Mouse (Mus musculus) thymus, postnatal 25 days (tissue): Measurements from ENCODE around the gene Eddm3b.

Experiments used
- DNase-seq: peaks from one replicate; pipeline ENCODE4 v3.0.0; 2022

The Eddm3b gene

DNA sequence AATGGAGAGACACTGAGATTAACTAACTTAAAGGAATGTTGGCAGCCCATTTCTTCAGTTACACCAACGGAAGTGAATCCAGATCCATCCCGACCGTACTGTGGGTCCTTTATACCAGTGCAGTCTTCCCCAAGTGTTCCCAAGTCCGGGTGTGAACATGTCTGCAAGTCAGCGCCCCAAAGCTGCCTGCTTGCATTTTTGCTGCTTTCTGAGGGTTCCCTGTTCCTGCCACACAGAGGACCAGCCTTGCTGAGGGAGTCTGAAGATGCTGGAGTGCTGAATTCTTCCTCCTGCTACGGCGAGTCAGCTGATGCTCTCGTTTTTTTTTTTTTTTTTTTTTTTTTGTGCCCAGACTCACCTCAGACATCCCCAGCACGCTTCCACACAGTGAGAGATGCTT lies 19.3 kb upstream of the Eddm3b start:
- DNase-seq, result no peak

DNA sequence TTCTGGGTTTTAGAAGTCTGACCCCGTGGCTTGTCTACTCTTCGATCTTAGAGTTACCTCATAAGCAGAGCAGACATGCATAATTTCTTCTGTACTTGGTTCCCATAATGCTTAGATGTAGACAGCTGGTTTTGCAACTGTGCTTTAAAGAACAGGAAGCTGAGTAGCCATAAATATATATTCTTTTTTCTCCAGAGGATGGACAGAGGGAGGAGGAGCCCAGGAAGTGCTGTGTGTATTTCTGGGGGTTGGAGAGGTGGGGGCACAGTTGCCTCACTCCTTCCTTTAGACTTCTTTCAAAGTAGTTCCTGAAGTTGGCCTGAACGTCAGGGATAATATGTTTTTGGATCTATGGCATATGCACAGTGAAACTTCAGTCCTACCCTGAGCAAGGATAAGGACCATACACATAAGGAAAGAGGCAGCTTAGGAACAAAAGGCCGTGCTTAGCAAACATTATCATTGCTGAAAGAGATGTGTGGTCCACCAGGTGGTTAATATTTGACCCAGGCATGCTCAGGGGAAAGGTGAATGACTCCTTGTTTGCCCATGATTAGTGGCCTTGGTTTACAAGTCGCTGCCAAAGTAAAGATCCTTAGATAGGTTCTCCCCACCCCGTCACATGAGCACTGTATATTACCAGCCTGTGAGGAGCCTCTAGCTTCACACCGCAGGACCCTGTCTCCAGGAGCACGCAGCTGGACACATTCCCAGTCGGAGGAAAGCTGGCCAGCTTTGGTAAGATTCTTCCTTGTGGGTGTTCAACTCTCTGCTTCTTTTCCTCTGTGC lies 18.3 kb upstream of the Eddm3b start:
- no peak for DNase-seq

DNA sequence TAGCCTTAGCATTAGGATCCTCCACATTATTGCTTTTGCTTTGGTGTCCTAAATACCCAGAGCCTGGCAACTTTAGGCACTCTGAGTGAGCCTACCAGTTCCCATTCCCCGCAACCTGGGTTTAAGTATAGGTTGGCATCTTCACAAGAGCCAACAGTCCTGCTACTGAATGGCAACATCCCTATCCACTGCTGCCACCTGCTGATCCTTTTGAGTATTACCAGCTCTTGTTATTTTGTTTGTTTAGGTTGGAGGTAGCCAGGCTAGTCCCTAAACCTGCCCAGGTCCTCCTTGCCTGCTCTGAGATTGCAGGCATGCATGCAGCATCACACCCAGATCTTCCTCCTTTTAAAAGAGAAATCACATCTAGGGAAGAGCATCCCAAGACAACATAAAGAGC lies 15.9 kb upstream of the Eddm3b start:
- DNase-seq, result peak; percentile 73

DNA sequence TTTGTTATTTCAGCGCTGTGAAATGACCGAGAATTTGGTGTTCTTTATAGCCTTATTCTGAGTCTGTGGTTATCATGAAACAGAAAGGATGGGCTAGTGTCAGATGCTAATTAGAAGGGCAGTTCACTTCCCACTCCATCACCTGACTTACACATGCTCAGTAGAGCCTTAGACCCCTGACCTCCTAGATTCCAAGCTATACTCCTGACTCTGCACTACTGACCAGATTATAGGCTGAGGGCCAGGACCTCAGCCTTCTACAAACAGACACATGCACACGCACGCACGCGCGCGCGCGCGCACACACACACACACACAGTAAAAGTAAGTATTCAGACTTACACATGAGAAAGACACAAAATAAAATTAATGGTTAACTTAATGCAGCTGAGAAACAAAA lies 15.3 kb upstream of the Eddm3b start:
- no peak for DNase-seq

DNA sequence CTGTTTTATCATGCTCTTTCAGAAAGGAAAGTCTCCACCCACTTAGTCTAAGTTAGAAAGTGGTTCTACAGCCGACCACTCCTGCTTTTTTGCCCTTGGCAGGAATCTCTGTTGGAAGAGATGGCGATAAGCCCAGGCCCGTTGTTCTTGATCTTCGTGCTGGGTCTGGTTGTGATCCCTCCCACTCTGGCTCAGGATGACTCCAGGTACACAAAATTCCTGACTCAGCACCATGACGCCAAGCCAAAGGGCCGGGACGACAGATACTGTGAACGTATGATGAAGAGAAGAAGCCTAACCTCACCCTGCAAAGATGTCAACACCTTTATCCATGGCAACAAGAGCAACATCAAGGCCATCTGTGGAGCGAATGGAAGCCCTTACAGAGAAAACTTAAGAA lies 12.9 kb upstream of the Eddm3b start:
- DNase-seq, result no peak

DNA sequence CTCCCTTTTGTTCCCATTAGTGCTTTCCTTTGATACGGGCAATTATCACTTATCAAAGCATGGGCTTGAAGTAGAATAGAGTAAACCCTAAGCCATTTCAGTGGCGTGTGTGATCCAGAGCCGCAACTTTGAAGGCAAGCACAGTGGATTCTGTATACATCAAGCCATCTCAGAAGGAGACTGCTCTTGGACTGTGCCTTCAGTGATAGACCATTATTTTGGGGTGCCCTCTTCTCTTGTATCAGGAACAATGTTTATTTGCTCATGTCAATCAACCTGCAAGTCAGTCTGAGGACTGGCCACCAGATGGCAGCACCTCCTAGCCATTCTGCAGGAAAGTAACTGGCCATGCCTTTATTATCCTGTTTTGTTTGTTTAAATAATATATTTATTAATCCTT lies 11.0 kb upstream of the Eddm3b start:
- peak; percentile 55 for DNase-seq

DNA sequence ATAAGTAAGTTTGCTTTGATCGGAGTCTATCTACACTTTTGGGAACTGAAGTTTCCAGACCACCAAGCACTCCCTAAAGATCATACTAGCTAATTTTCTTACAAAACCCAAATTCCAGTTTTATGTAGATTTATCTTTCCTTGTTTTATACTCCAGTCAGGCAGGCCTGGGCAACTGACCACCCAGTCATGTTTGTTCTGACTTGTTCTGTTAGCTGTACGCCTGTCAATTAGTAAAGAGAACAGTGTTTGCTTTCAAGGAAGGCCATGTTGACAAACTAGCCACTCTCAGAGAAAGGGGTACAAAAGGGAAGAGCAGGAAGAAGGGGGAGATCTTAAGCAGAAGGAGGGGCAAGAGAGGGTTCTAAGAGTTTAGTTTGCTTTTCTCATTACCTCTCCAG lies 9.9 kb upstream of the Eddm3b start:
- no peak for DNase-seq

DNA sequence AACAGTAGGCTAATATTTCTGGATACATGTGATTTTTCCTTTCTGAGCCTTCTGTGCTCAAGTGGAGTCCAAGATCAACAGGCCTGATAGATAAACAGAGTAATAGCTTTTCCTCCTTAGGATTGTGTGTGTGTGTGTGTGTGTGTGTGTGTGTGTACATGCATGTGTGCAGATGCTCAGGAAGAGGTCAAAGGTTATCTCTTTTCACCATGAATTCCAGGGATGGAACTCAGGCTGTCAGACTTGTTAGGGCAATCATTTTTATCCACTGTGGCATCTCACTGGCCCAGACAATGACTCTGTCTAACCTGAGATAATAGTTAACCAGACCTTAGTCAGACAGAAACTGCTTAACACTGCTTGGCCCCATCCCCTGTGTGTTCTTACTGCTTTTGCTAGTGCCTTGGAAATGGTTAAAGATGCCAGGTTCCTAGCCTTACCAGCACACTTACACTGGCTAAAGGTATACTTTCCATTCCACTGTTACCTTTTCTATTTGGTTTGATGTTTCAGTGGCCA lies 7.7 kb upstream of the Eddm3b start:
- DNase-seq, result no peak

DNA sequence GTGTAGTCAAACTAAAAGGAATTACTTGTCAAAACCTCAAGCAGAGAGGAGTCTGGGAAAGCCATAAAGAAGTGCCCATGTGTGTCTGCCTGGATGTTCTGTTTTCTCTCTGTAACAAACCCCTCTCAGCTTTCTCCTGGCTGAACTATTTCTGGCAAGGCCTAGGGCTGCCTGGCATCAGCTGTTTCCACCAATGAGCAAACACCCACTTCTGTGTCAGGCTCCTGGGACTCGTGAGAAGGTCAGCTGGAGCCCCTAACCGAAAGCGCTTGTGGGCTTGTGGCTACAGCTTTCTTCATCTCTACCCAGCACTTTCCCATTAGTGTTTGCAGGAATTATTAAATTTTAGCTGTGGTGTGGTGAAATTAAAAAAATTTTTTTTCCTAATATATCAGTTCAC lies 2.3 kb upstream of the Eddm3b start:
- no peak for DNase-seq

DNA sequence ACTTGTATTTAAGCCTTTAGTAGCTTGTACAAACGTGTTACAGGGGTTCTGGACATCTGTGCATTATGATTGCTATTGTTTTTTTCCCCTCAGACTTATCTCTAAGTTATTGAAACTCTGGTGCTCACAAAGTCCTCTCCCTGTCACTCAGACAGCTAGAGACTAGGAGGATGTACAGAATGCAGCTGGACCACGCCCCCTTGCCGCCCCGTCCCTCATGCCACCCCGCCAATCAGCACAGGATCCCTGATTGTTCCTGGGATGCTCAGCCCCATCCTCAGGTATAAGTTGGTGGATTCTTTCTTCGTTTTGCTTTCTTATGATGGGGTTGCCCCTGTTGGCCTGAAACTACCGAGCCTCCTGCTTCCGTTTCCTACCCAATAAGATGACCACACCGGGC lies 750 bp upstream of the Eddm3b start:
- no peak for DNase-seq

DNA sequence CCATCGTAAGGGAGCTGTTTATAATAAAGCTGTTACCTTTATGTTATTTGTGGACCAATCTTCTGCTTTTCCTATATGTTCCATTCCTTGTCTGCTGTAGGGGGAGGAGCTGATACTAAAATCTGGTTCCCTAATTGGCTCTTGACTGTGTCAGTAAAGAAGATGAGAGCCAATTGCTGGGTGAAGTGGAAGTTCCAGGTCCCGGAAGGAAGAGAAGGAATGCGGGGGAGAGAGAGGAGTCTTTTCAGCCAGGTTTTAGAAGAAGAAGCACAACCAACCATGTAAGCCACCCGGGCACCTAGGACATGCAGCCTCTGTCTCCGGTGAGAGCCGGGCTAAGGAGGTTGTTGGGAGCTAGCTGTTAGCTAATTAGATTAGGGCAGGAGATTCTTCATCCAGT lies 11.5 kb downstream of the Eddm3b start:
- DNase-seq, result no peak

DNA sequence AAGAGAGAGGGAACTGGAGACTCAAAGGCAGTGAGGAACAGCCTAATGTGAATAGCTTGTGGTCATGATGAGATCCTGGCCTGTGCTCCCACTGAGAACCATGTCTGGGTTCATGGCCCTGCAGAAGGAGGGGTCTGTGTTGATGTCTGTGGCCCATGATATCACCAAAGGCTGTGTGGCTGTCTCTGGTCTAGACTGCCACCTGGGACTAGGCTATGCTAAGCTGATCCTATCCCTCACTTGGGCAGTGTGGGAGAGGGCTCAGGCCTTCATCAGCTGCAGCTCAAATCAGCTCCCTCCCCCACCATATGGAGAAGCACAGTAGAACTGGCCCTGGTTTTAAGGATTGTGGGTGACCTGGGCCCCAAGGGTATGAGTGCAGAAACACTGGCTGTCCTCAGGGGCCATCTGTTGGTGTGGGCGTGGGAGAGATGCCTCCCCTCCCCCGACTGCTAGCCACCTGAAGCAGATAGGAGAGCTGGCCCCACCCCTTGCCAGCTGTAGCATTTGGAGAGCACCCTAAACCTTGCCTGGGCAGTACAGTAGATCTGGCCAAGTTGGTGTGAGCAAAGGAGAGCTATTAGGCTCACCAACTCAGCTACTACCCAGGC lies 13.5 kb downstream of the Eddm3b start:
- no peak for DNase-seq

DNA sequence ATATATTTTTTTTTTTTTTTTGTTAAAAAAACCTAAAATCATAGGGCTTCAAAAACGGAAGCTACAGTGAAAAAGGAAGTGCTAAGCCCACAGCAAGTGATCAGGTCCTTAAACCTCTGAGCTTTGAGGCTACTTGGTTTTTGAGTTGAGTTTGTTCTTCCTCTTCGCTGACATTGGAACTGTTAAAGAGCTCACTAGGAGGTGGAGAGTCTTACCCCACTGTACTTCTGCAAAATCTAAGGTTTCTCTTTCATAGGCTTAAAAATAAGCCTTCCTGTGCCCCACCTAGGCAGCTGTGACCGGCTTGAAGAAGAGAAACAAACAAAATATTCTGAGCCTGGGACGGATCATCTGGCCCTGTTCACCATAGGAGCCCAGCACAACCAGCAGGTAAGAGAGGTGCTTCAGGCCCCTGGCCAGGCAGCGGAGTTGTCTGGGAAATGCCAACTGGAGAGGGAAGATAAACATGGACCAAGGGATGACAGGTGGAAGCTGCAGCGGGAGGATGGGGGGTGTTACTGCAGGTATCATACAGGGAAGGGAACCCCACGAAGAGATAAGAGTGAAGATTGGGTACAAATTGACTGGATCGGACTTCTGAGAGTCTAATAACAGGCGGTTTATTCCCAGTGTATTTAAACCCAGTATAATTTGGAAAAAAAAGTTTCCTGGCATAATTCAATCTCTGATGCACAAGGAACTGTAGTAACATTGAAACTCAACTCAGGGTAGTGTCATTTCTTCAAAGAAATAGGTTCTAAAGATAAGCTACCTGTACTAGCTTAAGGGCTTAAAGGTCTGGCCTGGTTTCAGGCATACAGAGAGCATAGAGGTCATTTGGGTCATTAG lies 14.8 kb downstream of the Eddm3b start:
- DNase-seq, result no peak

DNA sequence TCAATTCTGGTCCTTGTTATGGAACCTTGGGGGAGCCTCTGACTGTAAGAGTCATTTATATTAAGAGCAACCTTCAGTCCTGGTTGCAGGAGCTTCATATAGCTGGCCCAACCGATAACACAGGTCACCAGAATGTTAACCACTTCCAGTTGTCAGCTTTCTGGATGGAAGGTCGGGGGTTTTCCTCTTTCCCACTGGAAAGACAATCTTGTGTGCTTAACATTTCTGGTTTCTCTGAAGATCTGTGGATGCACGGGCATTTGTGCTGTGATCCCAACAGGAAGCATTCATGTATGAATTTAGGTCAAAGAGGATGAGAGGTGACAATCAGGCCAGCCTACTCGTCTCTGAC lies 15.4 kb downstream of the Eddm3b start:
- no peak for DNase-seq

DNA sequence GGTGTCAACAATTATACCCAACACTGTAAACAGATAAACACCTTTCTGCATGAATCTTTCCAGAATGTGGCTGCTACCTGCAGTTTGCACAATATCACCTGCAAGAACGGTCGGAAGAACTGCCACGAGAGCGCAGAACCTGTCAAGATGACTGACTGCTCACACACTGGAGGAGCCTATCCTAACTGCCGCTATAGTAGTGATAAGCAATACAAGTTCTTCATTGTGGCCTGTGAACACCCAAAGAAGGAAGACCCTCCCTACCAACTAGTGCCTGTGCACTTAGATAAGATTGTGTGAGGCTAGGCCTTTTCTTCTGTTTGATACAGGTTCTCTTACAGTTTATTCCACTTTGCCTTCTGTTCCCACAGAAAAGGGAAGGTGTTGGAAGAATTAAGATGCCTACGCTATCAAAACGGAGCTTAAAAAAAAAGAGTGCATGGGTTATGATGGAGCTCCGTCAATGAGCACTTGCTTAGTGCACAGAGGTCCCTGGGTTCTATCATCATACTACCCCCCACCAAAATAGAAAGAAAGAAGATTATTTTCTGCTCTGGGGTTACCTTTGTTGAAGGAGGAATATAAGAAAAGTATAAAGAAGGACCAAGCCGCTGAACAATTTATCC lies 16.2 kb downstream of the Eddm3b start:
- DNase-seq, result no peak

DNA sequence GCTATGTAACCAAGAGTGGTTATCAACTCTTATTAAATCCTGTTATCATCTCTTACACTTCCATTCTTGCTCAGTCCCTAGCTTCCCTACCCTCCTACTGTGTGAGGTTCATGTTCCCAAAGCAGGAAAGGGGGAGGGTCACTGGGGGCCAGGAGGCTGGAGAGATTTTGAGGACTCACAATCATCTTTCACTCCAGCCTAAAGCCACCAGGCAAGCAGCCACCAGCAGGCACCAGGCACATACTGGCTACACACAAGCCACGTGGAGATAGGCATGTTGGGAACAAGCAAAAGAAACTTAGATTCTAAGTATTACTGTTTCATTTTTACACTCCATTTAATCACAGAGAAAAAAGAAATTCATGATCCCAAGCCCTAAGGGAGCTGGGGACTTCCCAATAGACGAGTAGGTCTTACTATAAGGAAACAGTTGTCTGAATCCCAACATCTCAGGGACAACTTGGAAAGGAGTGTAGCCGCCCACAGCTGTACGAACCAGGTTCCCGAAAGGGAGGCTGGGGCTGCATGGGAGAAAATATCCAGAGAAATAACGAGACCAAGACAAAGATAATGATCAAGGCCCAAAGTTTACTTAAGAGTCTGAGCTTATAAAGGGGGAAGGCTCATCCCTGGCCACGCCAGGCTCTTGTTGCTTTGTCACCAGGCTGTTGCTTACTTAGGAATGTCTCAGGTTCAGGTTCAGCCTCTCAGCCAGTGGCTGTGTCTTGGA lies 17.0 kb downstream of the Eddm3b start:
- DNase-seq, result no peak

DNA sequence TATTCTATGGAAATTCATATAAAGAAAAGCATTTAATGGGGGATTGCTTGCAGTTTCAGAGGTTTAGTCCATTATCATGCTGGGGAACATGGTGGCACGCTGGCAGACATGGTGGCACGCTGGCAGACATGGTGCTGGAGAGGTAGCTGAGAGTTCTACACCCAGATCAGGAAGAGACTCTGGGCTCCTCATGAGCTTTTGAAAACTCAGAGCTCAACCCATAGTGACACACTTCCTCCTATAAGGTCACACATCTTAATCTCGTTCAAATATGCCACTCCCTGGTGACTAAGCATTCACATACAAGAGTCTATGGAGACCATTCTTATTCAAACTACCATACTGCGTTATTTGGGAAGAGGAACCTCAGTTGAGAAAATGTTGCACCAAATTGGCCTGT lies 18.1 kb downstream of the Eddm3b start:
- DNase-seq, result no peak

DNA sequence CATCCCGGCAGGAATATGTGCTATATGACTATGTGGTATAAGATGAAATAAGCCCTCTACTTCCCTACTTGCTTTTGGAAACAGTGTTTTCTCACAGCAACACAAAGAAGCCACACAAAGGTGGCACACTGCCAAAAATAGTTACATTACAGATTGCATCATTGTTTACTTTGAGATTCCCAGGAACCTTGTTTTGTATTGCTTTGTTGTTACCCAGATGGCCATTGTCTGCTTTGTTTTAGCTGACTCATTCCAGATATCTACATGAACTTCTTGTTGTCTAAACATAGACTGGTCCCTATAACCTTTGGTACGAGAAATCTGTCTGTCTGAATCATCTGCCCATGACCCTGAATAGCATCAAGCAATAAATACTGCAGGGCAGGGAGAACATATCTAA lies 26.1 kb downstream of the Eddm3b start:
- no peak for DNase-seq

DNA sequence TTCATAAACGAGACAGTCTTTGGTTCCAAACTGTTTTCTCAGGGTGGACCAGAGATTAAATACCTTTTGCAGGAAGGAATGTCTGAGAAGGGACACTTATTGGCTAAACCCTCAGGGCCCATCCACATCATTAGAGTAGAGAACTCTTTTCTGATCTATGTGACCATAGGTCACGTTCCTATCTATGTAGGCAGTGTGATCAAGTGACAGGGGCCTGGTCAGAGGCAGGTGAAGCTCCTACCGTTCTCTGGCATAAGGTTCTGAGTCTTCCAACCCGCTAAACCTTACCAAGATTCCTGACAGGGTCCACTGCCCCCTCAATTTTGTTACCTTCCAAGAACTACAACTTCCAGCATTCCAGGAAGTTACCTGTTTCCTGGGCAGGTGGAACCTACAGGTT lies 27.9 kb downstream of the Eddm3b start:
- DNase-seq, result no peak

DNA sequence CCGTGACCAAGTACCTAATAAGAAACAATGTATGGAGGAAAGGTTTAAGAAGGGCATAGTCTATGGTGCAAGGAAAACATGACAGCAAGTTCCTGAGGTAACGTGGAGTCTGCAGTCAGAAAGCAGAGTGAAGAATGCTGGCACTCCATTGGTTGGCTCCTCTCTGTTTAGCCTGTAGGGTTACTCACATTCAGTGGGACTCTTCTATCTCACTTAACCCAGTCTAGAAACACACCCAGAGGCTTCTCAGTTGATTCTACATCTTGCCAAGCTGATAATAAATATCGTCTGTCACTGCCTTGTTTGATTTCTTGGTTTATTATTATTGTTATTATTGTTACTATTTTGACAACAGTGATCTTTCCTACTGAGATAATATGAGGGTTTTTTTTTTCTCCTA lies 28.3 kb downstream of the Eddm3b start:
- DNase-seq, result no peak

DNA sequence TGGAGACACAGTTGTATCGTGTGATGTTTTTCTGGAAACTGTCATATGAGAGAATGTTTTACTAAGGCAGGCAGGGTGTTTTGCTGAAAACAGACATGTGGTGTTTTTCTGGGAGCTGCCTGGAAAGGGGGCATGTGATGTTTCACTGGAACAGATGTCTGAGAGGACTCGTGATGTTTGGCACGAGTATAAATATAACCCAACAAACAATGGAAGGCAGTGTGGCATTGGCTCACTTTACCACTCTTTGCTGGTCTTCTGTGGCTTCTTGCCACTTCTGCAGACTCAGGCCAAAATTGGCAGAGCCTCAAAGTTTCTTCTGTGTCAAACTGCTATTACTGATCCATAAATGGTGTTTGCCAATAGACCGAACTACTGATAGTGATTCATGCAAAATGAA lies 29.1 kb downstream of the Eddm3b start:
- no peak for DNase-seq

DNA sequence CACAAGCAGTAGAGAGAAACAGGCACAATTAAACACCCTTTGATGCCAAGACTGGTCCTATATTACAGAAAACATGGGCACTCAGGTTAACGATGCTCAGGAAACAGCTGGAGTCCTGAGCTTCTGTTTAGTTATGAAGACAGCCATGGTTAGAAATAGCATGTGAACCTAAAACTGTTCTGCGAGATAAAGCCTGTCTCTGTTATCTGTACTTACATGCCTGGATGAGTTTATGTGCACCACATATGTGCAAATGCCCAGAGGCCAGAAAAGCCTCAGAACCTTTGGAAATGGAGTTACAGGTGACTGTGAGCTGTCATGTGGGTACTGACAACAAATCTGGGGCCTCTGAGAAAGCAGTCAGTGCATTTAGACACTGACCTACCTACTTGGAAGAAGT lies 29.7 kb downstream of the Eddm3b start:
- DNase-seq, result no peak

DNA sequence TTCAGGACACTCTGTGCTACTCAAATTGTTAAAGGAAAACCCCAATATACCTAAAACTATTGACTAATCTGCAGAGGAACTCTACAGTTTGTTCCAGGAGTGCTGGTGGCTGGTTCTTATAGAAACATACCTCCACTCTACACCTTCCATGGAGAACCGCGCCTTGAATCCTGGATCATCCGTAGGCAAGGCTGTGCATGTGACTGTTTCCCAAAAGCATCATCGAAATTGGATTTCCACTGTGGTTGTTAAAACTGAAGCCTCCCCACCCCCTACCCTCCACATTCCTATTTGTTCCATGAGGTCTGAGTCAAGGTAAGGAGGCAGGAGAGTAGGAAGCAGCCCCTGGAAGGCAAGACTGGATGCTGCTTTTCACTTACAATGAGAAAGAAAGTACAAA lies 30.2 kb downstream of the Eddm3b start:
- no peak for DNase-seq
